ENCODE assay signal across 8 mouse cellular contexts in genomic region chr7:24546068-24546614, GRCm38 (mm10). TPM values are rescaled to one million over a fixed set of nuclear protein-coding genes. Genes with fewer than 3 reads are reported as not detected.
DNase-seq lines count a peak whose midpoint lies in the region; ATAC-seq and TF ChIP-seq lines count a peak whose summit lies in the region.

Pinlyp (minus strand) TSS chr7:24546118.
Xrcc1 (plus strand) TSS chr7:24546289.

- H3K4me2 ChIP-seq in embryonic facial prominence, embryonic 13.5 days: peak within 1 kb of the TSS; percentile 74
- peak within 1 kb of the TSS; percentile 73 for H3K4me2 ChIP-seq in hindbrain, embryonic 16.5 days (ENCODE audit: low read length)

- ATAC-seq in embryonic facial prominence, embryonic 13.5 days (ENCODE audit: insufficient number of reproducible peaks, insufficient read depth, low FRiP score, low TSS enrichment, low read depth): no peak
- ATAC-seq in hindbrain, embryonic 16.5 days: 0 out of 2 replicates have a peak, but pooled peaks have one; percentile 31
- ATAC-seq in megakaryocyte-erythroid progenitor cell, adult 5-6 weeks (replicated peaks; ENCODE audit: low FRiP score, low TSS enrichment, poor library complexity, severe bottlenecking): 0 out of 2 replicates have a peak, but pooled peaks have one; percentile 6
- ATAC-seq in frontal cortex, adult (ENCODE audit: low TSS enrichment): no peak

- no peaks in the 10 kb centered on the region for H3K9me3 ChIP-seq in embryonic facial prominence, embryonic 13.5 days
- no peaks in the 10 kb centered on the region for H3K9me3 ChIP-seq in hindbrain, embryonic 16.5 days (ENCODE audit: control insufficient read depth, low read length)

- WGBS in lung, adult 2 months: 35% methylated on average over 13 of the region's 13 CpGs
- 27% methylated on average over 13 of the region's 13 CpGs for WGBS in embryonic facial prominence, embryonic 13.5 days
- 33% methylated on average over 13 of the region's 13 CpGs for WGBS in hindbrain, embryonic 16.5 days

- H3K27ac ChIP-seq in embryonic facial prominence, embryonic 13.5 days: peak within 1 kb of the TSS; percentile 80
- H3K27ac ChIP-seq in hindbrain, embryonic 16.5 days (ENCODE audit: low read depth, low read length): peak within 1 kb of the TSS; percentile 77

- peak within 1 kb of the TSS; percentile 97 for H3K4me3 ChIP-seq in lung, adult 2 months (replicated peaks; ENCODE audit: extremely low read depth, low read depth, low read length)
- H3K4me3 ChIP-seq in embryonic facial prominence, embryonic 13.5 days: peak within 1 kb of the TSS; percentile 83
- peak within 1 kb of the TSS; percentile 85 for H3K4me3 ChIP-seq in hindbrain, embryonic 16.5 days (ENCODE audit: low read length)

- peaks cover 26% of the 10 kb centered on the region for H3K36me3 ChIP-seq in embryonic facial prominence, embryonic 13.5 days
- peaks cover 3% of the 10 kb centered on the region; the same call in 1 of the 2 replicates for H3K36me3 ChIP-seq in hindbrain, embryonic 16.5 days (ENCODE audit: control insufficient read depth, insufficient read depth, low read length)

- peak within 1 kb of the TSS; percentile 89 for H3K9ac ChIP-seq in embryonic facial prominence, embryonic 13.5 days
- peak within 1 kb of the TSS; percentile 91 for H3K9ac ChIP-seq in hindbrain, embryonic 16.5 days (ENCODE audit: low read depth, low read length)

- TF ChIP-seq CTCF in lung, adult 2 months (IDR thresholded peaks at IDR 0.05; ENCODE audit: insufficient read depth, low read length): no peak

- 0 out of 2 replicates have a peak, but pooled peaks cover 2% of the 10 kb centered on the region for H3K4me1 ChIP-seq in lung, adult 2 months (ENCODE audit: control insufficient read depth, insufficient read depth, low read length)
- peaks cover 21% of the 10 kb centered on the region for H3K4me1 ChIP-seq in embryonic facial prominence, embryonic 13.5 days
- H3K4me1 ChIP-seq in hindbrain, embryonic 16.5 days (ENCODE audit: control insufficient read depth, insufficient read depth, low read depth, low read length): peaks cover 14% of the 10 kb centered on the region

- no peak for TF ChIP-seq POLR2A in lung, adult 2 months (IDR thresholded peaks at IDR 0.05; ENCODE audit: borderline replicate concordance, extremely low read depth, low read depth, low read length)

- DNase-seq in lung, adult 2 months: peak; percentile 18
- DNase-seq in lung, adult 18-20 months: no peak
- no peak for DNase-seq in spleen, postnatal 14 days (ENCODE audit: low spot score in 2 of 2)
- DNase-seq in layer of hippocampus, adult 18-20 months (ENCODE audit: low spot score in 2 of 2): no peak

- H3K27me3 ChIP-seq in embryonic facial prominence, embryonic 13.5 days: no peaks in the 10 kb centered on the region
- H3K27me3 ChIP-seq in hindbrain, embryonic 16.5 days (replicated peaks; ENCODE audit: control insufficient read depth, insufficient read depth, low read length): no peaks in the 10 kb centered on the region

RNA-seq across cellular contexts. Expression of gene Pinlyp, which starts in this region (rescaled TPM):
- 0.15 and 24.2 TPM in 2 replicates for polyA plus RNA-seq in lung, adult 2 months (2012; rRNA removed)
- polyA plus RNA-seq in embryonic facial prominence, embryonic 13.5 days (2015; fragmentation: Nextera tagmentation; extraction: Ambion mirVana): 0.42 TPM in 1 of 2 replicates, not detected in the other
- not detected in 2 replicates for polyA plus RNA-seq in hindbrain, embryonic 16.5 days (2015; fragmentation: Nextera tagmentation; extraction: Ambion mirVana)
- not detected in 2 replicates for total RNA-seq in megakaryocyte-erythroid progenitor cell, adult 5-6 weeks (2014; fragmentation: Nextera tagmentation)
- not detected in 2 replicates for total RNA-seq in megakaryocyte-erythroid progenitor cell, adult 5-6 weeks (2017)
- total RNA-seq in layer of hippocampus, adult 18-20 months (2021): not detected

RNA-seq across cellular contexts. Expression of gene Xrcc1, which starts in this region (rescaled TPM):
- 36.9 and 40.5 TPM in 2 replicates for polyA plus RNA-seq in lung, adult 2 months (2012; rRNA removed)
- polyA plus RNA-seq in embryonic facial prominence, embryonic 13.5 days (2015; fragmentation: Nextera tagmentation; extraction: Ambion mirVana): 127 and 147 TPM in 2 replicates
- polyA plus RNA-seq in hindbrain, embryonic 16.5 days (2015; fragmentation: Nextera tagmentation; extraction: Ambion mirVana): 63.8 and 74.3 TPM in 2 replicates
- total RNA-seq in megakaryocyte-erythroid progenitor cell, adult 5-6 weeks (2014; fragmentation: Nextera tagmentation): 89.0 and 93.7 TPM in 2 replicates
- 20.7 and 36.6 TPM in 2 replicates for total RNA-seq in megakaryocyte-erythroid progenitor cell, adult 5-6 weeks (2017)
- 10 to 100 TPM; 36.8 to 43.4 TPM for total RNA-seq in layer of hippocampus, adult 18-20 months (2021)

Comparison
In these comparisons a context has a peak if more than half of its experiments do, and no peak if none do; other contexts are left out.
1. ATAC-seq: peak in hindbrain, embryonic 16.5 days (single experiment) and megakaryocyte-erythroid progenitor cell, adult 5-6 weeks (single experiment); none in embryonic facial prominence, embryonic 13.5 days (single experiment) and frontal cortex, adult (single experiment).
2. Peak in every context shown above with its lines, with median percentiles within 50 percentile points of each other: H3K4me3 ChIP-seq.